Mouse (Mus musculus): ENCODE data around the gene Notch2.

Gene Notch2

DNA sequence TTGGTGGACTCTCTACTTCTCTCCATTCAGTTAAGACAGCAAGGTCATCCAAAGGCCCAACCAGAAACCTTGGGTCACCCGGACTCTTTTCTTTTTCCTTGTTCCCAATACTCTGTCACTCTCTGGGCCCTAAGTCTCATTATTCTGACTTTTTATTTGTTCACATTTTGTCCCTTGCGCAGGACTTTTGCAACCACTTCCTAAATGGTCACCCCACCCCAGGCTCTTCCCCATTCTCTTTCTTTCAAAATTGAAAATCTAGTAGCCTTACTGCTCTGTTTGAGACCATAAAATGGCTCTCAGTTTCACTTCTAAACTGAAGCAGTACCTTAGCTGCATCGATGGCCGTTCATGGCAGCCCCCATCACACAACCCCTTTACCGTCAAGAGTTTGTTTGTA is 18.5 kb upstream of the Notch2 start:
- DNase-seq (ENCODE audit: low spot score in 2 of 2), result no peak

DNA sequence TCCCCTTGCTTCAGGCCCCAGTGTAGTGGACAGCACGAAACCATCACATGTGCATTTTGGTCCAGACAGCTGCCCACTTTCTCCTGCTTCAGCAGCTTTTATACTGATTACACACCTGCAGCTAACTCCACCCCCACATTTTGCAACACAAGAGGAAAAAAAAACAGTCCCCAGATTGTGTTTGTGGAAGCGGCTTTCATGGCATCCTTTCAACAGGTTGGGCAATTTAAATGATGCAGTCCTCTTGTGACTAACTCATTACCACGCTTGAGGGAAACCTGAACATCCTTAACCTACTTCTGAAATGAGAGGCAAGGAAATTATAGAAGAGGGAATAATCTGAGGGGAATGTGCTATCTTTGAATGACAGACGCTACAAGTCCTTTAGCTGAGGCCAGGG is 15.0 kb upstream of the Notch2 start:
- no peak for DNase-seq (ENCODE audit: low spot score in 2 of 2)

DNA sequence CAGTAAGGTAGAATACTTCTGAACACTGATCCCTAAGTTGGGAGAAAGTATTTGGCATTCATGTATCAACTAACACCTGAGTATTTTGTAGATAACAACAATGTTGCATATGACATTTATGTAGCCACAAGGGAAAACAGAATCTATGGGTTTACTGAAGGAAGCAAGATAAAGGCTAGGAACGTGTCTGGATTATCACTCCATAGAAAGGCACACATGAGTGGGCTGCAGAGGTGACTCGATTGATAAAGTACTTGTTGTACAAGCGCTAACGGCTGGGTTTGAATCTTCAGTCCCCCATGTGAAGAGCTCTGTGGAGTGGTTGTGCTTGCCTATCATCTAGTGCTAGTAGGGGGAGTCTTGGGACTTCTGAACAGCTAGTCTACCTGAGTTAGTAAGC is 9.8 kb upstream of the Notch2 start:
- no peak for DNase-seq (ENCODE audit: low spot score in 2 of 2)

DNA sequence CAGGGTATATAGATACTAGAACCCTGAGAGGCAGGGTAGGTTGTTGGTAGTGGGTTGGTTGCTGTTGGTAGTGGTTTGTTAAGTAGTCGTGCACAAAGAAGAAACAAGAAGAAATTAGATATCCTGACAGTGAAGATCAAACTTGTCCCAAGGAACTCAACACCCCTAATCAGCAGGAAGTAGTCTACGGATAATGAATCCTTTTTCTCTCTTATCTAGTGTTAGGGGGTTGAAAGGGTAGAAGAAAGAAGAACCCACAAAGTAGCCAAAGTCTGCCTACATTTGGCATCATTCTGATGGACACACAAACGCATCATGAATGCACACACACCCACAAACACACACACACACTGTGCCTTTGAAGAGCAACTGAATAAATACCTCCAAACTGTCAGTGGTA is 9.1 kb upstream of the Notch2 start:
- no peak for DNase-seq (ENCODE audit: low spot score in 2 of 2)

DNA sequence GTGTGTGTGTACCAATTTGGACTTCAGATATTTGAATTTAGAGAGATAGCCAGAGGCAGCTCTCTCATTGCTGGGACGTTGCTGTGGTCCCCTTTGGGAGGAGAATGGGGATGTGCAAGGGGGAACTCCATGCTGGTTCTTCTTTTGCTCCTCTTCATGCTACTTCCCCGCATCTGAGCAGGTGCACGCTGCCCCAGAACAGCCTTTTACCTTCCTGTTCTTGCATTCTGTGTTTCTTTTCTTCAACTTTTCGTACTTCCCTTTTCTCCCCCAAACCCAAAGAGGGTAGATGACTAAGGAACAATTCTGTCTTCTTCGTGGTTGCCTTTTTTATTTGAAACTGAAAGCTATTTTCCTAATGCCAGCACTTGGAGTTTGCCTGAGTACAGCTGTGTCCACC is 8.0 kb upstream of the Notch2 start:
- DNase-seq (ENCODE audit: low spot score in 2 of 2), result no peak

DNA sequence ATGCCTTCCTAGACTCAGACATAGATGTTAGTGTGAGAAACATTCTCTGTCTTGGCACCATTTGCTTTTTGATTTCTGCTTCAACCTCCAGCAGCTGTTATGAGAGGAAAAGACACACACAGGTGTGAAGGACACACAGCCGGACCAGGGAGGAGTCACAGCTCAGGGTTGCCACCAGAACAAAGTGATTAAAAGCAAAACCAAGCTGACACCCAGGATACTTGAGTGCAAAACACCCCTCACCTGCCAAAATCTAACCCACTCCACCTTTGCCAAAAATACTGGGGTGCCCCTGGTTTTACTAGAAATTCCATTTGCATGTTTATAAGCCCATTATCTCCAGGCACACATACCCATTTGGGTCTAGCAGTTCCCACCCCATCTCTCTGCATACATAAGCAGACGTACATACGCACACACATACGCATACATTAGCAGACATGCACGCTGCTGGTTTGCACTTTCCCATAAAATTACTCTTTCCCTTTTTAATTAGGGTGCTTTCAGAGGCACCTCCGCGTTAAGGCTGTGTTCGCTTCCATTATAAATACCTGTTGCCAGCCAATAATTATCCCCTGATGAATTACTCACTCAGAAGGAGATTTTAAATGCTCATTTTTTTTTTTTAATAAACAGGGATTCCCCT is 7.2 kb upstream of the Notch2 start:
- no peak for DNase-seq (ENCODE audit: low spot score in 2 of 2)

DNA sequence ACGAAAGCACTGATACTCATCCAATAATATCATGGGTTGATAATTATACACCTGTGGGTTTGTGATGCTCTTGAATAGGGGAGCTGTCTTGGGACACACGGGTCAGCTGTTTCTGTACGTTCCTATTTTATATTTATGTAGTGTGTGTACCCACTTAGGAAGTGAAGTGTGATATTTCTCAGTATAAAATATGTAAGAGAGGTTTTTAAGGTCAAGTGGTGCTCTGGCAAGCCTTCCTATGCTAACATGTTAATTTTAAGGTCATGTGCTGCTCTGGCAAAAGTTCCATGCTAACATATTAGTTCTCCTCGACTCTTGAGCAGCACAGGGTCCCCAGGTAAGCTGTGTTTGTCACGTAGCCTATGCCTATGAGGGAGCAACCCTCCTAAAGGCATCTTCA is 6.4 kb upstream of the Notch2 start:
- no peak for DNase-seq (ENCODE audit: low spot score in 2 of 2)

DNA sequence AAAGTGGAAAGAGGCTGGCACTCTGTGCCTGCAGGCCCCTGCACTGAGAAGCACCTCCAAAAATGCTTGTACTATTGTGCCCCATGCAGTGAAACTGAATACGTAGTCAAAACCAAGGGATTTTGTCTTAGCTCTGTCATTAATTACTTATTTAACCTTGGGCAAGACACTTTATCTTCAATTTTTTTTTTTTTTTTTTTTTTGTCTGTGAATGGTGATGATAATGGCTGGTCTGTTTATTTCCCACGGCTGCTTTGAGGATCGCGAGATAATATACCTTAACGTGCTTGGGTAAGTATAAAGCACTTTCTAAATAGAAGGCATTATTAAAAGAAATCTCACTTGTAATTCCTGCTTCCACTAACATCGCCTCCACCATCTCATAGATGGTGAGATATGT is 5.2 kb upstream of the Notch2 start:
- no peak for DNase-seq (ENCODE audit: low spot score in 2 of 2)

DNA sequence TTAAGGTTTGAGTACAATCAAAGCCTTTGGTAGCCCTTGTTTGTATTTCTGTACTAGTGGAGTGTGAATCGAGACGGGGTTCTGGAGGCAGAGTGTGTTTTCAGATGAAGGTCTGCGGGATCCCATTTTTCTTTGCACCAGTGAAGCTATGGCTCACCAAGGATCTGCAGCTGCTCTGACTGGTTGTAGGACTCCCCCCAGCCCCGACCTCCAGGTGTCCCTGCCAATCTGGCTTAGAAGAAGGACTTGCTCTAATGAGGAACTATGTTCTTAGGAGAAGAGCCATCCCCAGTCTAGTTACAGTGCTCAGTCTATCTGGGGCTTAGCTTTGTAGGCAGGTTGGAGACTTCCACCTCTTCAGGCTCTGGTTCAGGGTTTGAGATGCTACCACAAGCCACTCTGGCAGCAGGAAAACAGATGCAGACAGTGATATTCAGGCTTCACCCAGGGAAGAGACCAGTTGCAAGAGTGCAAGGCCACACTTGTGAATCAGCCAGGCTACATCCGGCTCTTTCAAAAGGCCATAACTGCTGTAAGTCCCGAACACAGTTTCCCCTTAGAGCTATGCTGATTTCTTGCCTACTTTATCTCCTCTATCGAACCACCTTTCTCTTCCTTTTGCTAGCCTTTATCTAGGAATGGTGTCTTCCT is 4.0 kb upstream of the Notch2 start:
- DNase-seq (ENCODE audit: low spot score in 2 of 2), result no peak

DNA sequence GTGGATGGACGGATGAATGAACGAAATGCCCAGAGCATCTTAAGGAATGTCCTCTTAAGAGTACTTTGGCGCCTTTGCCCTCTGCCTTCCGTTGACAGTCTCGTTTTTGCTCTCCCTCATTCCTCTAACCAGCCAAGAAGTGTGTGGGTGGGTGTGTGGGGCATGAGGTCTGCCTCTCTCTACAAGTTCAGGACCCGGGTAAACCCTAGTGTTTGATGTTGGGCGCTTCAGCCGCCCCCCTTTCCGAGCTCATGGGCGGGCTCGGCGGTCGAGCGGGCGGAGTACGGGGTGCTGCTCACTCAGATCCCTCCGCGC is 284 bp upstream of the Notch2 start:
- no peak for DNase-seq (ENCODE audit: low spot score in 2 of 2)

DNA sequence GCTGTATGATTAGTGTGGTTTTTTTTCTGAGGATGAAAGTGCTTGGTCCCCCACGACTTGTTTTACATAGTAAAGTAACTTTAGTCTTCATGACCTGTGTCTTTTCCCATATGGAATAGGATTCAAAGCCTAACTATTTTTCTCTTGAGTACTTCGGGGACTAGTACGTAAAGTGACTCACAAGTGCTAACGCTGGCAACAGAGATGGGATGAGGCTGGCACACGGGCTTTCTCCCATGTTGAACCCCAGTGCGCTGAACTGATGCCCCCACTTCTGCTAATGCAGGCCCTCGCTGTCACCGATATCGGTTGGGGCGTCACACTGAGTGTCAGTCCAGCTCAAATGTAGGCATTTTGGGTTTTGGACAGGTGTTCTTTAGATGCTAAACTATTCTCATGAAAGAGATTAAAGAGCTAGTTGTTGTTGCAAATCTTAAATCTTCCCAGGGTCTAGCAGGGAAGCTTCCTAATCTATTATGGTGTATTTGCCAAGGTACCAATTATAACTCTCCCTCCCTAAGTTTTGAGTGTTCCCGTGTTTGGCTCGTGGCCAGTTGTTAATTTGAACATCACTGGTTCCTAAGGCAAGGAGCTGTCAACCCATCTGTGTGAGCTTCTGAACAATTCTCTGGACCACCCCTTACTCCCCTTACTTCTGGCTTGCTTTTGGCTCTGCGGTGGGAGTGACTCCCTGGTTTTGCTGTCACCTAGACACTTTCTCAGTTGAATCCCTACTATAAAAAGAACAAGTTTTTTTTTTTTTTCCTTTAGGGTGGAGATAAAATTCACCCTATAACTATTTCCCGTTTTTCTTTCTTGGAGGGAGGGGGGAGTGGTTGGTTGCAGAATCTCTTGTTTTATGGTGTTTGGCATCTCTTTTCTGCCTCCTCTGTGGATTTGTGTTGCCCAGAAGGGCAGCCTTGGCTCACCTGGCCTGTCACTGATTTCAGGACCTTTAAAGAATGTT is 2.2 kb downstream of the Notch2 start:
- DNase-seq (ENCODE audit: low spot score in 2 of 2), result no peak

DNA sequence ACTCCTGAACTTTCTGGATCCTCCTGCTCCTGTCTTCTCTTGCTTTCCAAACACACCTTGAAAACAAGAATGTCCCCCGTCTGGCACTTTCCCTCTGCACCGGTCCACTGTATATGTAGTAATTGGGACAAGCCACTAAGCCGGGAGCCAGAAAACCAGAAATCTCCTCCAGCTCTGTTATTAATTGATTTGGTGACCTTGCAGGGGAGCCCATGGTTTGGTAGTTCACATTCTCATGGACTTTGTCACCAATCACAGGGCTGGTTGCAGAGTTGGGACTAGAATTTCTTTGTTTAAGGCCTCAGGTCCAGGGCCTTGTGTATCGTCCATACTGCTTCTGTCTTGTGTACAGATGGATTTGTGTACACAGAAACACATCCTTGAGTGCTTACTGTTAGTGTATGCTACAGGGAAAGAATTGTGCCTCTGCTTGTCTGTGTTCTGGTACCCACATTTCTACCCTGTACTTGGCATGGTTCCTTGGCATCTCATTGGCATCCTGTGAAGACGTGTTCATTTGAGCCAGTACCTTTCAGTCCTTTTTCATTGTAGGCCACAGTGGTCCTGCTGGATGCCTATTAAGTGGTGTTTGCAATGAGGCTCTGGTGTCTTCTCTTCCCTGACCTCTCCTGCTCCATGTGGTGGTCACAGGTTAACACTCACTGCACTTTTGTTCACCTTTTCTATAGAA is 3.7 kb downstream of the Notch2 start:
- DNase-seq (ENCODE audit: low spot score in 2 of 2), result no peak

DNA sequence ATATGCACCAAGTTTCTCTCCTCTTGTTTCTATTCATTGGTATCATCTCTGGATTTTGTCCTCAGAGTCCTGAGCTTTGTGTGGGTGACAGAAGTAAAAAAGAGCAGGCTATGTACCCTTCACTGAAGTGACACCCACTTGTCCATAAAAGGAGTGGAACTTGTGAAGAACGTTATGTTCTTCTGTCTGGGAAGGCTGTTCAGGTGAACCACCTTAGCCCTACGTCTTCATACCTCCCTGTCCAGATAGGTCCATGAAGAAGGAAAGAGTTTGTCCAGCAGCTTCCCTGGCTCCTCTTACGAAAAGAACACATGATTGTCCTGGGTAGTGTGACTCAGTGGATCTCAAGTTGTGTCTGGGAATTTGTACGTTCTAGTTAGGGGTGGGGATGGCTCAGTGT is 4.9 kb downstream of the Notch2 start:
- DNase-seq (ENCODE audit: low spot score in 2 of 2), result no peak

DNA sequence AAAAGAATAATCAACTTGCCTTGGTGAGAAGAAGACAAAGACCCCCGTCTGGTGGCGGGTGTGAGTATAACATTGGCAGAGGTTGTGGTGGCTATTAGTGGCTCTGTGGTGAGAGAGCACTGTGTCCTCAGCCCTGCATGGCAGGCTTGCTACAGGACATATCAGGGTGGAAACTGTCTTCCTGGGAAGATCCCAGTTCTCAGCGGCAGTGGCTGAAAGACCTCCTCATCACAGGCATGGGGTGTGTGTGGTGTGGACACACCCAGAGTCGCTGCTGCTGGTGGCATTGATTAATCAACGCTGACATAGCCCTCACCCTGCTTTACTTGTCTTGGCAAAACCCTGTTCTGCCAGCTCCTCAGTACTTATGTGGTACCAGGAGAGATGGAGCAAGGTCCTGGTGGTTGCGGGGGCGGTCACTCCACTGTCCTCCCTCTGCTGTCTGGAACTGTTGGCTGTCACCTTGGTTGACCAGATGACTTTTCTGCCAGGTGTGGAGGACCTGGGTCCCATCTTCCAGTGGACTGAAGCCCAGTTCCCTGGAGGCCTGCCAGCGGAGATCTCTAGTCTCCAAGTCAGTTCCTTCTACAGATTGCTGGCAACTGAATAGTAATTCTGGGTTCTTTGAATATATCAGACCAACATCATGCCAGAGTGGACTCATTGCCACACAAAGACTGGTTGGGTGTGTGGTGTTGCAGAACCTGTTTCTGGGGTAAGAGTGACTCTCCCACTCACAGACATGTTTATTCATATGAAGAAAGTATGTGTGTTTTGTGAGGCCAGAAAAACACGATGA is 7.3 kb downstream of the Notch2 start:
- DNase-seq (ENCODE audit: low spot score in 2 of 2), result no peak

DNA sequence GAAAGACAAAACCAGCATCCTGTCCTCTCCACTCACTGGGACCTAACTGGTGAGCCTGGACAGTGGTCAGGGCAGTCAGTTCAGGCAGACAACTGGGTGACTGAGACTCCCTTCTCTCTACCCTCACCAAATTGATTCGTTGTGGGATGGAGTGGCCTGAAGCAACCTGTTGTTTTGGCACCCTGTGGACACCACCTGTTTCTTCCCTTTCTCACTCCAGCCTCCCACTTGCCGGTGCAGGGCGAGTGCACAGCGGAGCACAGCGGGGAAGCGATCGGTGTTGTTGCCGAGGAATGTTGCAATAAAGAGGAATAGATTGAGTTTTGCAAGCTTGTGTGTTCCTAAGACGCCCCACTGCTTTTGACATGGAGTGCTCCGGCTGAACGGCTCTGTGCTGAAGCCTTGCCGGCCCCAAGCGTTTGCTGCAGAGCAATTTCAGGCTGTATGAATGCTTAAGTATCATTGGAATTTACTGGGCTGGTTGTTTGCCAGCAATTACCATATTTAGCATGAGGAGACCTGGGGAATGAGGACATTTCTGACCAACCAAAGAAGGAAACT is 11.0 kb downstream of the Notch2 start:
- DNase-seq (ENCODE audit: low spot score in 2 of 2), result peak; percentile 63 to 71

DNA sequence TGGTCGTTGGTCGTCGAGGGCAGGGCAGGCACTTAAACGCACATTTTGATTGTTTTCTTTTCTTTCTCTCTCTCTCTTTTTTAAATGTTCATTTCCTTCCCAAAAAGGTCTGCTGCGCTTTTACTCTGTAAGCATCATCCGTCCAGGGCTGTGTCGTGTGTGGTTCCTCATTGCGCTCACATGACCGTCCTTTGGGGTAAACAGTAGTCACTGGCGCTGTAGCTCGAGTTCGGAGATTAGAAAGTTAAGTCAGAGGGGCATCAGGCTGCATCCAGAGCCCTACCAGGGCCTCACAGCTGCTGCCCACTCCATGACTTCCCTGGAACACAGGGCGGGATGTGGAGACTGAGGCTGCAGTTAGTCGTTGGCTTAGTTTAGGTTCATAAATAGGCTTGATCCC is 12.2 kb downstream of the Notch2 start:
- DNase-seq (ENCODE audit: low spot score in 2 of 2), result no peak

DNA sequence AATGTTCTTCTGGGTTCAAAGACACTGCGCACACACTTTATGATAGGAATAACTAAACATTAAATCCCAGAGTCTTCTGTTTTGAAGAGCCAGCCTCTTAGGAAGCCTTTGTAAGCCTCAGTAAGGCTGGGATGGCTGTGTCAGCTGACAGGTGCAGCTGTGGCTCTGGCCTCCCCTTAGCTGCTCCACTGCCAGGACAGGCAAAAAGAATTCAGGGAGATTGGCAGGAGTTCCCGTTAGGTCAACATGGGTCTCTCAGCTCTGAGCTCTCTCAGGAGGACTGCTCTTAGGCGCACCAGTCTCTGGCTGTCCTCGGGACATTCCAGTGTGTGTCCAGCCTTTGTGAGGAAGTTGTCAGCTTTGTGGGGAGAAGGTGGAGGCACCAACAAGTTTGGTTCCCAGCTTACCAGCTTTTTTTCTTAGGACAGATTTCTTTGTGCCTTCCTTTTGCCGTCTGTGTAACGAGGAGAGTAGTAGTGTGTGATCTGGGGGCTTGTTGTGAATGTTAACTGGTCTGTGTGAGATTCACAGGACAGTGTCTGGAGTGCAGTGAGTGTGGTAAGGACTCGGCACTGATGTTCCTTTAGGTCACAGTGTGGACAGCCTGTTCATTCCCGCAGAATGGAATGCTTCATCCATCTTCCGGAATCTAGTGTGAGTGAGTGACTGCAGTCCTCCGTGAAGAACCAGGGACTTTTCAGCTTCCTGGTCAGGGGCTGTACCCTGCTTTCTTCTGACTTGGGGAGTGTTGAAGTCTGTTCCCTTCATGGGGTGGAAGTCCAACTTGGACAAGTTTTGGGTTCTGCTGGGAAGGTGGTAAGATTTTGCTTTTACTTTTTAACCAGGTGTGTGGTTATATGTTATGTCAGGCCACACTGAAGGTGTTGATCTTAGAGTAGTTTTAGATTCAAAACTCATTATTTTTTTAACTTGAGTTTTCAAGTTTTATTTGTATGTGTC is 12.9 kb downstream of the Notch2 start:
- no peak for DNase-seq (ENCODE audit: low spot score in 2 of 2)

DNA sequence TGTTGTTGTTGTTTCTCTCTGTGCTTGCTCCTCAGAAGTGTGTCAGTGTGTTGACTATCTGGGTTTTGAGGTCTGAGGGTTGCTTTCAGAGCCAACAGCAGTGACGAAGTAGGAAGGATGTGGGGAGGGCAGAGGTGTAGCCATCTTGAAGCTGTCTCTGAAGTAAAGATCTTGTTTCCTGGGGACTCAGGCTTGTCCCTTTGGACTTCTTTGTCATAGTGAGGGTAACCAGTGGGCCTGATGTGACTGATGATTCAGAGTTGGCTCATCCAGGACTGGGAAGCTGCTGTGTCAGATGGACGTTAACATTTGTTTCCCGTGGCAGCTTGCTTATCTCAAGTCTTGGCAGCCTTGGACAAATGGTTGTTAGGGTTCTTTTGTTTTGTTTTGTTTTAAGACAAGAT is 14.0 kb downstream of the Notch2 start:
- no peak for DNase-seq (ENCODE audit: low spot score in 2 of 2)

DNA sequence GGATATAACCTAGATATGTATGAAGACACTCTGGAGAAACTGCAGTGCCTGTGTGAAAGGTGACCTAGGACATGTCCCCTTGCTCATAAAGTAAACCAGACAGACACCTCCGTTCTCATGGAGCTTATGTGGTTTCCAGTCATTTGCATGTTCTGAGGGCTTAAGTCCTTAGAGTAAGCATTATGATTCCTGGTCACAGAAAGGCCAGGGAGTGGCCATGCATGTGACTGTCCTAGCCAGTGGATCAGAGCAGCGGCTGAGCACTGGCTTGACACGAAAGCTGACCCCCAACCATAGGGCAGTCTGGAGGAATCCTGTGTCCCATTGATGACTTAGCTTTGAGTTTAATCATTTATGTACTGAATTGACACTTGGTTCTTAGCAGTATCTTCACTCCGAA is 14.7 kb downstream of the Notch2 start:
- no peak for DNase-seq (ENCODE audit: low spot score in 2 of 2)

DNA sequence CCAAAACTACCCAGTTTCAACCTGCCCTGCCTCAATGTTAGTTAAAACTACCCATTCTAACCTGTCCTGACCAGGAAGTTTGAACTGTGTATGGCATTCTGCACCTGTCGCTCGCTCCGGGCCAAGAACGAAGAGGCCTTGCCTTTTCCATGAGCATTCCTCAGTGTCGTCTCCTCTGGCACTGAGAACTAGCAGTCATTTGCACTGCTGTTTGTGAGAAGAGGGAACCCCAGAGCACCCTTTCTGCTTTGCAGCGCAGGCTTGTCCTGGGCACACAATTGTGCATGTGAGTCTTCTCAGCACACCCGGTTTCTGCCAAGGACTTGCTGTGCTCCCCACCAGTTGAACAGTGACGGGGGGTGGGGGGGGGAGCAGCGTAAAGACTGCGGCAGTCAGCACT is 15.6 kb downstream of the Notch2 start:
- DNase-seq (ENCODE audit: low spot score in 2 of 2), result no peak

Data from urinary bladder, postnatal 4 days (tissue).